Mouse (Mus musculus) spleen, postnatal 10 days (tissue): Measurements from ENCODE around the gene 1810055G02Rik.

ENCODE experiments used
- DNase-seq, 2 experiments: peaks; one replicate each; pipeline ENCODE4 v3.0.0; 2021 to 2022; ENCODE audit warnings: low spot score in 2 of 2

Gene 1810055G02Rik

DNA sequence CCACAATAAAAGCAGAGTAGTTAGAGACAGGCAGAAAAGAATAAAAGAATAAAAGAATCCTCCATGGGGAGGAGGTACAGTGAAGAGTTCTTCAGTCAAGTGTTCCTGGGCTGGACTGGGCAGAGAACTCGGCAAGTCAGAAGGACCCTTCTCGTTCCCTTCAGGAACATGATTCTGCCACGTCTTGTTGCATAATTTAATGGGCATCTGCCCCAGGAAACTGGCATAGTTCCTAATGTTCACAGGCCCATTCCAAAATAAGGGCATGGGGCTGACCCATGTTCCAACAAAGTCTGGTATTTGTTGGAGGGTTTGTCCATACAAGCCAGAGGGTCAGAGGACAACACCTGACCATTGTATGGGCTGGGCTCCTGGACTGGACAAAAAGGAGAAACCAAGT is 13.1 kb upstream of the 1810055G02Rik start:
- DNase-seq, result no peak

- no peak for DNase-seq
Measured at GRCm38 (mm10) chr19:3695471-3695870, 12.6 kb upstream of the 1810055G02Rik start.

- no peak for DNase-seq
Measured at GRCm38 (mm10) chr19:3695976-3696375, 12.1 kb upstream of the 1810055G02Rik start.

DNA sequence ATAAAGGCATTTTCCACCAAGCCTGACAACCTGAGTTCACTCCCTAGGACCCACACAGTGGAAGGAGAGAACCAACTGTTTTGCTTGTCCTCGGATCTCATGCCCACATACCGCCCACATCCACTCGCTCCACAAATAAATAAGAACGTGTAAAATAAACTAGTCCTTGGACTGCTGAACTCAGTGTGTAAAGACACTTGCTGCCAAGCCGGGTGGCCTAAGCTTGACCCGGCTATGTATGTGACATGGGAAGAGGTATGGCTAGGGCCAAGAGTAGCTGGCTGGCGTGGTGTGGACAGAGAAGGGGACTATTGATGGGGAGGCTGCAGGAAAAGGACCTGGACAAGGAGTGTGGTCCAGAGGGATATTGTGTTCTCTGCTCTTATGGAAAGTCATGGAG is 10.1 kb upstream of the 1810055G02Rik start:
- no peak for DNase-seq

GRCm38 (mm10) chr19:3699508-3700438 is 8.3 kb upstream of the 1810055G02Rik start:
- peak; percentile 74 to 83 for DNase-seq

DNA sequence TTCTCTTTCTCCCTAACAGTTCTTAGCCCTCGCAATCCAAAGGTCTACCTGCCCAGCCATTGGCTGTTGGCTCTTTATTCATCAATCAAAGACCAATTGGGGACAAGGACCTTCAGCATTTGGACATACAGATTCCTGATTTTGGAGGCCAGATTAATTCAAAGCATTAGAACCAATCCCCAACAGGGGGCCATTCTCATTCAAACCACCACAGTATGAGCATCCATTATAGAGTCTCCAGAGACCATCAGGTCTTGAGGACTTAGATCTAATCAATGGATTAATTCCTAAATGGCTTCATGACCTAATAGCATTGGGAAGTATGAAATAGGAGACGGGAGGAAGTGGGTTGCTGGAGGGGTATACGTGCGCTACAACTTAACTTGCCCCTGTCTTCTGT is 5.6 kb upstream of the 1810055G02Rik start:
- DNase-seq, result no peak

GRCm38 (mm10) chr19:3706258-3706657 is 1.8 kb upstream of the 1810055G02Rik start:
- no peak for DNase-seq

GRCm38 (mm10) chr19:3707553-3707952 is 540 bp upstream of the 1810055G02Rik start:
- DNase-seq, result no peak

DNA sequence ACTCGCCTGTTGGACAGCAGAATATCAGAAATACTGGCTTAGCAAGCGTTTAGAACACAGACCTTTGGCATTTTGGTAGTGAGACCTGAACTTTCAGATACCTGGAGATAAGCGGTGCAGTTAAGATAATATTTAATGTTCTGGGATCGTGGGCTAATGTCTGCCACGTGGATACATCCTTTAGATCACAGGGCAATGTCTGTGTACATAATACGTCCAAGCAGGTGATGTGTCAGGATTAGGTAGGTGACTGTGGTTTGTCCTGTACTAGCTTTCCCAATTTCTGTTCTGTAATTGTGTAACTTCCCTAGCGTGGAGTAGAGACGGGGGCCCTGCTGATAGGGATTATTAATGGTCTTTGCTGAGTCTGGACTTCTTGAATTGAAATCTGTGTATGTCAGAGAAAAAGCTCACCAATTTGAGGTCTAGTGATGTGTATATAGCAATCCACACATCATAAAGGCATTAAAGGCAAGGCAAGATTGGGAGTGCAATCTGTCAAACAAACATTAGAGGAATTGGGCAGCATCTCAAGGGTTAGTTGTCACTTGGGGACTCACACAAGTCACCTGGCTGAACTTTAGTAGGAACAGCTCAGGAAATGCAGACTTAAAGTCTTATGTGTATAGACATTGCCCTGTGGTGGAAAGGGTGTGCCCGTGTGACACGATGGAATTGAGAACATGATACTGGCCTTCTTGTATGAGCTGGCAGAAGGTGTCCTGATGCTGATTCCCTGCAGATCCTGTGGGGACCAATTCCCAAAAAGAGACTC is 1.1 kb downstream of the 1810055G02Rik start:
- DNase-seq, result no peak

DNA sequence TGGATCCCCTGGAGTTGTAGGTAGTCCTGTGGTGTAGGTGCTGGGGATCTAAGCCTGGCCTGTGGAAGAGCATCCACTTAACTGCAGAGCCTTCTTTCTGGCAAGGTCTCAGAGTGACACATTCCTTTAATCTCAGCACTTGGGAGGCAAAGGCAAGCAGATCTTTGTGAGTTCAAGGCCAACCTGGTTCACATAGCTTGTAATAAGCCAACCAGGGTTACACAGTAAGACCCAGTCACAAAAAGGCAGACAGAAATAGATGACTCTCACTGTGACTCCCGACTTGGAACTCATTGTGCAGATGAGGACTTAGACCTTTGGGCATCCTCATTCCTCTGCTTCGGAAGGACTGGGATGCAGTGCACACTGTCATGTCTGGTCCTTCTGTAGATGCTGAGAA is 2.3 kb downstream of the 1810055G02Rik start:
- DNase-seq, result no peak

DNA sequence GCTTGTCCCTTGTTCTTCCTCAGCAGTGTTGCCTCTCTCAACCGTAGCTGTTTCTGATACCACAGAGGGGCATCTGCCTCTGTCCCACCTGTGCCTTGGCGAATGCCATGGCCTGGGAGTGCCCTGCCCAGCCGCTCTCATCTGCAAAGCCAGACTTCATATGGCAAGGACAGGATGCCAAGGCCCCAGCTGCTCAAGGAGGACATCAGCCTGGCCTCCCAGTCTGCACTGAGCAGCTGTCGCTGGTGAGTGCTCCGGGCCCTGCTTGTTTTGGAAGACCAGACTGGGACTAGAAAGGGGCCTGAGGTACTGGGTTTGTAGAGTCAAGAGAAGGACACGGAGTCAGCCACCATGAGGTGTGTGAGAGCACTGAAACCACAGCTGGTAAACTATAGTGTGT is 6.3 kb downstream of the 1810055G02Rik start:
- no peak for DNase-seq

- peak; percentile 50 to 76 for DNase-seq
Measured at GRCm38 (mm10) chr19:3718481-3719361, 10.6 kb downstream of the 1810055G02Rik start.

- peak; percentile 53 to 64 for DNase-seq
Measured at GRCm38 (mm10) chr19:3719362-3719891, 11.3 kb downstream of the 1810055G02Rik start.

DNA sequence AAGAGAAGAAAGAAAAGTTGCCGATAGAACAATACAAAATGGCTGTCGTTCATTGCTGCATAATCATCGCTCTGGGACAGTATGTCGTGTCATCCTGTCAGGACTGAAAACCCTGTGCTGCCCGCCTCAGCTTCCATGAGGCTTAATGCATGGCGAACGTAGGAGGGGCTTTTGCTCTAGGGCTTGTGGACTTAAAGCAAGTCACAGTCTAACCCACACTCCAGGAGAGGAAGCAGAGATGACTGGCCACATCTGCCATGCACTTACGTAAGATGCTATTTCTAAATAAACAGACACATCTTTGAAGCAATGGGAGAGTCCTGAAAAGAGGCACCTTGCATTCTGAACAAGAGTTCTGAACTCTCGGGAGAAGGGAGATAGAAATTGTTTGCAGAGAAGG is 15.1 kb downstream of the 1810055G02Rik start:
- DNase-seq, result no peak

DNA sequence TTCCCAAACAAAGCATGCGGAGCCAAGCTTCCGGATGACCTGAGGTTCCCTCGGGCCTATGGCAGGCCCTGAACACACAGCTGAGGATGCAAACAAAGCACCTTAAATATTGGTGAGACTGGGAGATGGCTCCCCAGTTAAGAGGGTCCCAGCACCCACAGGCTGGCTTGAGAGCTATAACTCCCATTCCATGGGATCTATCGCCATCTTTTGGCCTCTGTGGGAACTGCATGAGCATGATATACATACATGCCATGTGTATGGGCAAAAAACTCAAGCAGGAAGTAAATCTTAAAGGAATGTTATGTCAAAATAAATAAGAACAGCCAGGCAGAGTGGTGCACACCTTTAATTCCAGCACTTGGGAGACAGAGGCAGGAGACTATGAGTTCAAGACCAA is 15.8 kb downstream of the 1810055G02Rik start:
- DNase-seq, result peak; percentile 57 to 78

DNA sequence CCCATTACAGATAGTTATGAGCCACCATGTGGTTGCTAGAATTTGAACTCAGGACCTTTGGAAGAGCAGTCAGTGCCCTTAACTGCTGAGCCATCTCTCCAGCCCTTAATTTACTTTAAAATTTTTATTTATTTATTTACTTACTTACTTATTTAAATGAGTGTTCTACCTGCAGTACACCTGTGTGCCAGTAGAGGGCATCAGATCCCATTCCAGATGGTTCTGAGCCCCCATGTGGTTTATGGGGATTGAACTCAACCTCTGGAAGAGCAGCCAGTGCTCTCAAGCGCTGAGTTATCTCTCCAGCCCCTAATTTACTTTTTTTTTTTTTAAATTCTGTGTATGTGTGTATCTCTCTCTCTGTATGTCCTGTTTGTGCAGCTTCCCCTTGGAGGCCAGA is 16.7 kb downstream of the 1810055G02Rik start:
- DNase-seq, result peak; percentile 54 to 79

GRCm38 (mm10) chr19:3728901-3729300 is 20.8 kb downstream of the 1810055G02Rik start:
- DNase-seq, result no peak

- DNase-seq, result peak in 1 of 2 experiments; percentile 39
Measured at GRCm38 (mm10) chr19:3730781-3731646, 22.9 kb downstream of the 1810055G02Rik start.

GRCm38 (mm10) chr19:3736001-3736400 is 27.9 kb downstream of the 1810055G02Rik start:
- DNase-seq, result no peak

DNA sequence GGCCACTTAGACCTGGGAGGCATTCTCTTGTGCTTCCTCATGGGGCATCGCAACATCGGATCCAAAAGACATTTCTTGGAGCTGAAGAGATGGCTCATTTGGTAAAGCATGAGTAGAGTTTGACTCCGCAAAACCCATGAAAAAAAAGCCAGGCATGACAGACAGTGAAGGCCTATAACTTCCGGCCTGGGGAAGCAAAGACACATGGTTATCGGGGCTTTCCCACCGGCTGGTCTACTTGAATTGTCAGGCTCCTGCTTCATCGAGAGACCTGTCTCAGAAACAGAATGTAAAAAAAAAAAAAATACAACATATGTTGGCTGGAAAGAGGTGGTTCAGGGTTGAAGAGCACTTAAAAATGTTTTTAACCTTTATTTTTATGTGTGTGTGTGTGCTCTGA is 31.6 kb downstream of the 1810055G02Rik start:
- no peak for DNase-seq
